Mouse (Mus musculus): ENCODE data around the gene Prm1.
"Not testable (repeated sequence)": the region's sequence is repeated elsewhere in the genome, so short reads cannot be mapped to it uniquely, and the experiment has no call there.

DNA sequence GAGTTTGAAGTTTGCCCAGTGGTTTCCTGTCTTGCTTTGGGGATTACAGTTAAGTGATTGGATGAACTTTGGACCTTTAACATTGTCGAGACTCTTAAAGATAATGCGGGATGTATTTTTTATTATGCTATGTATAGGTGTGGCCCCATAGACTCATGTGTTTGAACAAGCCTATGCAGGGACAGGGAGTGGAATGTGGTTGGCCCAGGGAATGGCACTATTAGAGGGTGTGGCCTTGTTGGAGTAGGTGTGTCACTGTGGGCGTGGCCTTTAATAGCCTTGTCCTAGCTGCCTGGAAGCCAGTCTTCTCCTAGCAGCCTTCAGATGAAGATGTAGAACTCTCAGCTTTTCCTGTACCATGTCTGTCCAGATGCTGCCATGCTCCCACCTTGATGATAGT lies 3.2 kb downstream of the Prm1 start:
- not testable (repeated sequence) for TF ChIP-seq CTCF, POLR2A (IDR thresholded peaks at IDR 0.05; ENCODE audit: insufficient read depth, low read depth, low read length)

Data from olfactory bulb, adult 2 months (tissue).